Mouse (Mus musculus) urinary bladder, postnatal 4 days (tissue): ENCODE measurements around the gene Slc35c2.

ENCODE experiments used
- DNase-seq, 2 experiments: peaks; one replicate each; pipeline ENCODE4 v3.0.0; 2021 to 2022; ENCODE audit warnings: low spot score in 2 of 2

The Slc35c2 gene

DNA sequence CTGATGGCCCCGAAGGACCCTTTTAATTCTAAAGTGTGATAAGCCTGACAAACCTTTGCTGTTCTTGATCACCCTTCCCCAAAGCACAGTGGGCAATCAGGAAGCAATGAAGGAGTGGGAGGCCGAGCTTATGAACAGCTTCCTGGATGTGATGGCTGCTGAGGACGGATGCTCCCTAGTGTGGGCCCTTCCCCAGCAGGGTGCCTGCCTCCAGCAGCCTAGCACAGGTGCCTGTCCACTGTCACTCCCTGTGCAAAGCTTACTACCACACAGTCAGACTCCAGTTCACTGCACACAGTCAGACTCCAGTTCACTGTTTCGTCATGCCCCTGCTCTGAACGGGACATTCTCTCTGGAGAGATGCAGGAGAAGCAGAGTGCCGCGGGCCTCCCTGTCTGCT is 24.7 kb upstream of the Slc35c2 start:
- no peak for DNase-seq

DNA sequence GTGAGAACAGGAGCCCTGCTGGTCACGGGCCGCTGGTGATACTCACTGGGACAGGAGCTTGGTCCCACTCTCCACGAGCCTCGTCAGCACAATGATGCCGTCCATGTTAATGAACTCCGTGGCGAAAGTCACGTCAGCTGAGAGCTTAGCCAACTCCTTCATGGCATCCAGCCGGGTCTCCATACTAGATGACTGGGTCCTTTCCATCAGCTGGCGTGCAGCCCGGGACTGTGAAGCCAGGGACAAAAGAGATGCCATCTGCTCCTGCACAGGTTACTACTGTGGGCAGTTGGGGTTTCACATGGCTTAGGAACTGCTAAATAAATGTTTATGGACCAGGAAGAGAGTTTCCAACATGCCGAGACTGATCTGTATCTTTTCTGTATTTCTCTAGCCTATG is 23.9 kb upstream of the Slc35c2 start:
- no peak for DNase-seq

DNA sequence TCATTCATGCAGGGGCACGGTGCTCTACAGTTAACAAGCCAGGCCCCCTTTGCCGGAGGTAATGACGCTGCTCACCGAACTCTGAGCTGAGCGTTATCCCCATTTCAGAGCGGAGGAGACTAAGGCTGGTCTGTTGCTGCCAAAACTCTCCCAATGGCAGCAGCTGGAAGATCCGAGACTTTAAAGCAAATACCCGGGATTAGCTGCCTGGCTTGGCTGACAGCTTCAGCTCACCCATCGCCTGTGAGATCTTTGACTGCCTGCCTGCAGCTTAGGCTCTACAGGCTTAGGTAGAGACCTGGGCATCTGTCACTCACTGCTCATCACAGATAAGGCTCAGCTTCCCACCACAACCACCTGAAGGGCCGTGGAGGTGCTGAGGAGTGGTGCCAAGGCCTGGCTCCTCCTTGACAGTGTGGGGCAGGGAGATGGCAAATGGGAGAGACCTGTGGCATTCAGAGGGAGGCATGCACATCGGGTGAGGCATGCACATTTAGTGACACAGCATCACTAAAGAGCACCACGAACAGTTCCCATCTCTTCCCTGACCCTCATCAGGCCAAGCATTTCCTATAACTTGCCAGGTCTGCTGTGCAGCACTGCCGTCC is 23.3 kb upstream of the Slc35c2 start:
- no peak for DNase-seq

DNA sequence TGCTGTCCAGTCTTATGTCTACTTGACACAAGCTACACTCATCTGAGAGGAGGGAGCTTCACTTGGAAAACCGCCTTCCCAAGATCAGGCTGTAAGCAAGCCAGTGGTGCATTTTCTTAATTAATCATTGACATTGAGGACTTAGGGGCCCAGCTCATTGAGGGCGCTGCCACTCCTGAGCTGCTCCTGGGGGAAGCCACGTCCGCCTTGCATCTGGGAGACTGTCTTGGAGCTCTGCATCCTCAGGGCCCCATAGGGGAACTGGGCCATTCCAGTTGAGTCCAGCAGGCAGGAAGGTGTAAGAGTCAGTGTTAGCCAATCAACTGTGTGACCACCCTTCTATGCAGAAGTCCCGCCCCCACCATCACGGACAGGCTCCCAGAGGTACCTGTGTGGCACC is 20.1 kb upstream of the Slc35c2 start:
- DNase-seq: no peak

DNA sequence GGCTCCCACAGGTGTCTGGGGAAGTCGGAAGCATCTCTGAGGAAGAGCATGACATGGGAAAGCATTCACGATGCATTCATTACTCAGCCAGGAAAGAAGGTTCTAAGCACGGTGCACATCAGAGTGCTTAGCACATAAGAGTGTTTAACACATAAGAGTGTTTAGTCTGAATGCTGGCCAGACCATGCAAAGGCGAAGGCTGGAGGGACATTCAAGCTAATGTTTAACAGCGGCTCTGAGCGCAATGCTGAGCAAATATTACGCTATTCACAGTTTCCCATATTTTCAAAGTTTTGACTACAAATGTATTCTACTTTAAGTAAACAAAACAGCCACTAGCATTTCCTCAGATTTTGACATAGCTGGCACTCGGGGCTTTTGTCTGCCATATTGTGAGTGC is 17.8 kb upstream of the Slc35c2 start:
- no peak for DNase-seq

DNA sequence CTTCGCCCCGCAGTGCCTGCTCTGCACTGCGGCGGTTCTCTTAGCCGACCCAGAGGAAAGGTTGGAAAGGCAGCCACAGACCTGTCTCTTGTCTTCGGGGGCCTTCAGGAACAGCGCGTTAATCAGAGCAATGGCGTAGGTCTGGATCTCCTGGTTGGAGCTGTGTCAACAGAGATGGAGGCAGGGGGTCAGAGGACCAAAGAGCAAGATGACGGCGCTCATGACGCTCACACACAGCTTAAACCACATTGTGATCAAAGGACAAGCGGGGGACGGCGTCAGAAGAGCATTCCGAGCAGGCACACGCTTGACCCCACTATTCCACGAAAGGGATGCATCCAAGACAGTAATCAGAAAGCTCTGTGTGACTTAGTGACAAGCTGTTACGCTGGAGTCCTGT is 17.1 kb upstream of the Slc35c2 start:
- no peak for DNase-seq

DNA sequence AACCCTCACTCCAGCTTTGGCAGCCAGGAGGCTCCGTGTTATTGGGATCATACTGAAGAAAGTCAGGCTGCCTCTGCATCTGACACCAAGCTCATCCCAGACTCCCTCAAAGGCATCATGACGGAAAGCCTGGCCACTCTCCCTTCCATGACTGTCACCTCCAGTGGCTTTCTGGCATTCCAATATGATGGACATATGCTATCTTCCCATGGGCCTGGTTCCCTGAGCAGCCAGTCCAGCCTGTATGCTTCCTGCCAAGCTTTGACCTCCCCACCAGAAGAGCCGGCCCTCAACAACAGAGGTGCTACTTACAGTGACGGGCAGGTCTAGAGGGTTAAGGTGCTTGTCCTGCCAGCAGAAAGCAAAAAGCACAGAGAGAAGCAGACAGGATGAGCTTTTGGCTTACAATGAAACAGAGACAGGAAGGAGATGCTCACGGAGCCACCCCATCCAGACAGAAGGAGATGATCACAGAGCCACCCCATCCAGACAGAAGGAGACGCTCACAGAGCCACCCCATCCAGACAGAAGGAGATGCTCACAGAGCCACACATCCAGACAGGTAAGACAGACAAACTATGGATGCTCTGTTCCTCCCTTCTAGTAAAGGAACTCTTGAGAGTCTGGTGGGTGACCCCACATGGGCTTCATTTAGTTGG is 15.8 kb upstream of the Slc35c2 start:
- DNase-seq: no peak

DNA sequence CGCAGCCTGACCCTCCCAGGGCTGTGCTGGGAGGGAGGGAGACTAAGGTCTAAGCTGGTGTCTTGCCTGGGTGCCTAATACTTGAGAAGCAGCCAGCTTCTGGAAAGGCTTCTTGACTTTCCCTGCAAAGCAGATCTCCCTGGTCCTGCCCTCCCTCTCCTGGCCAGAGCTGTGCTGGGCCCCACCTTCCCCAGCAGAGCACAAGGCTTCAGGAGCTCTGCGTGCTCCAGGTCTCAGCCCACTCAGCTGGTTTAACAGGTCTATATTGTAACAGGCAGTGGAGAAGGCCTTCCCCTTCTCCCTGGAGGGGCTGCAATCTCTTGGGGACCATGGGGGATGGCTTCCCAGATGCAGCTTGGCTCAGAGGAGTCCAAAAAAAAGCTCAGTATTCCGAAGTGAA is 13.7 kb upstream of the Slc35c2 start:
- DNase-seq: no peak

DNA sequence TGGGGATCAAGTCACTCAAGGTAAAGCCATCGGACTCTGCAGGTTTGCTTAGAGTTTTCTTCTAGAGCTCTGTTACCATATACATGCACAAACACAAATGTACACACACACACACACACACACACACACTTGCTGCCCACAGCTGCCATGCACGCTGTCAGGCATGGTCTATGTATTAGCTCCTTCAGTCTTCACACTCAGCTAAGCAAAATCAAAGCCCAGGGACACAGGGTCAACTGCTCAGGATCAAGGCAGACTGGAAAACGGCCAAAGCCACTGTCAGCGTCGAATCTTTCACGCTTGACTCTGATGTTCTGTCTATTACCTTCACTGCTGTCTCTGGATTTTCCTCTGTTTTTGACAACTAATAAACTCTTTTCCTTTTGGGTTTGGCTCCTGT is 13.2 kb upstream of the Slc35c2 start:
- DNase-seq: no peak

DNA sequence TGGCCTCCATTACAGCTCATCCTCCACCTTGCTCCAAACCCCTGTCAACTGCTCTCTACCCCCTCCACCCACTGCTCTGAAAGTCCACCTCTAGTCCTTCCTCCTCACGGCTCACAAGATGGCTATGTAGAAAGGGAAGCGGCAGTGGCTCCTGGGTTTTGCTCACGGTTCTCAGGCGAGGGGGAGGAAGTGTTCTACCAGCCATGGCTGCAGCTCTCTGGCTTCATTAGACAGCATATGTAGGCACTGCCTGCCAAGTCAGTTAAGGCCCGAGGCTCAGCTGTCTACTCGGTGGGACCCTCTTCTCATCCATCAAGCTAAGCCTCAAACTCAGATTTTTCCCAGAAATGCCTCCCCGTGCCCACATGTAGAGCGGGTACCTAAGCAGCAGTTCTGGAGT is 12.8 kb upstream of the Slc35c2 start:
- no peak for DNase-seq

DNA sequence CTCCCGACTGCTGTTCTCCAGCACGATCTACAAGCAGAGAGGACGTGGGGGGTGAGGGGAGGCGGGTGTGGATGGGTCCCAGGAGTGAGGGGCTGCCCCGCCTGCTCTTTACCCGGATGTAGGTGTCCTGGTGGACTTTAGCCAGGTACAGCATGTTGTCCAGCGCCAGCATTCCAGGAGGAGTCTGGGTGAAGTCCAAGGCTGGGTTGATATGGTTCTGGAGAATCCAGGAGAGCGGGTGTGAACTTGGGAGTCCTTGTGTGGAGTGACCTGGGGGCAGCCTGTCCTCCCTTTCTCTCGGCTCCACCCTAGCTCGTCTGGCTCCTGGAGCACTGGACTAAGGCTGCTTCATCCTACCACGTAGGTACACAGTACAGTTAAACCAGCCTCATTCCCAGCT is 9.8 kb upstream of the Slc35c2 start:
- no peak for DNase-seq

DNA sequence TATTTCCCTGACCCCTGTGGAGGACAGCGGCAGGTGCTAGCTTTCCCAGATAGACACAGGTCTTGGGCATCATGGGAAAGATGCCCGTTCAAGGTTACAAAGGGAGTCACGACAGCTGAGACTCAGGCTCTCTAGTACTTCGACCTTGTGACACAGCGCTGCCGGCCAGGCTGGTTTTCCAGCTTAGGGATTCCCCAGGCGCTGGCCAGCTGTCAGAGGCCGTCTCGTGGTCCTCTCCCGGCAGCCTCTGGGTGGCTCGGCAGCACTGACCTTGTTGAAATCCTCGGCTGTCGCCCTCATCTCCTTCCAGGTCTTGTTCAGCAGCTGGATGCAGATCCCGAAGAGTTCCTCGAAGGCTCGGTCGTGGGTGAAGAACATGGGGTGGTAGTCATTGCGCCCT is 8.9 kb upstream of the Slc35c2 start:
- DNase-seq: no peak

DNA sequence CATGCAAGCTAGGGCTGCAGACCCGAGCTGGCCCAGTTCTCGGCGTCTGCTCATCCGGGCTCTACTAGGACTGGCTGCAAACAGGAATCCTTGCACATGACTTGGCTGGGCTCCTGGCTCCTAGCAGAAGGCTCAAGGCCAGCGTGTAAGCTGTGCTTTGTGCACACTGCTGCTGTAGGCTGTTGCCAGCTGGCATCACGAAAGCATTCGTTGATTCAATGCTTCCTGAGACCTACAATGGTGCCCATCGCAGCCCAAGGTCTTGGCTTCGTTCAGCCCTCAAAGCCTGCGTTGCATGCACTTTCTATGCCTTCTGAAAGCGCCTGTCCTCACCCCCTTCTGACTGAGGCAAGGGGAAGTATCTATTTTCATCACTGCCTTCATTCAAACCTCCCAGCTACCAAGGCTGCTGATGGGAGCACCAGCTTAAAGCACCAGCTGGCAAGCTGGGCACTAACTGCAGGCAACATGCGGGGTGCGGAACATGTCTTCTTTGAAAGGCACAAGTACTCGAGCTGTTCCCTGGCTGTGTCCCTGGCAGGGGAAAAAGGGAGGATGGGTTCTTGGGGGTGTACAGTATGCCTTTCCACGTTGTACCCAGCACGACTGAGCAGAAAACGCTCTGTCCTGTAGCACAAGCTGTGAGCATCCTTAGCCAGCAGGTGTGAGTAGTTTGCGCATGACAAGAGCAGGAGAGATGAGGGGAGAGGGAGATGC is 804 bp upstream of the Slc35c2 start:
- peak; percentile 80 to 83 for DNase-seq

DNA sequence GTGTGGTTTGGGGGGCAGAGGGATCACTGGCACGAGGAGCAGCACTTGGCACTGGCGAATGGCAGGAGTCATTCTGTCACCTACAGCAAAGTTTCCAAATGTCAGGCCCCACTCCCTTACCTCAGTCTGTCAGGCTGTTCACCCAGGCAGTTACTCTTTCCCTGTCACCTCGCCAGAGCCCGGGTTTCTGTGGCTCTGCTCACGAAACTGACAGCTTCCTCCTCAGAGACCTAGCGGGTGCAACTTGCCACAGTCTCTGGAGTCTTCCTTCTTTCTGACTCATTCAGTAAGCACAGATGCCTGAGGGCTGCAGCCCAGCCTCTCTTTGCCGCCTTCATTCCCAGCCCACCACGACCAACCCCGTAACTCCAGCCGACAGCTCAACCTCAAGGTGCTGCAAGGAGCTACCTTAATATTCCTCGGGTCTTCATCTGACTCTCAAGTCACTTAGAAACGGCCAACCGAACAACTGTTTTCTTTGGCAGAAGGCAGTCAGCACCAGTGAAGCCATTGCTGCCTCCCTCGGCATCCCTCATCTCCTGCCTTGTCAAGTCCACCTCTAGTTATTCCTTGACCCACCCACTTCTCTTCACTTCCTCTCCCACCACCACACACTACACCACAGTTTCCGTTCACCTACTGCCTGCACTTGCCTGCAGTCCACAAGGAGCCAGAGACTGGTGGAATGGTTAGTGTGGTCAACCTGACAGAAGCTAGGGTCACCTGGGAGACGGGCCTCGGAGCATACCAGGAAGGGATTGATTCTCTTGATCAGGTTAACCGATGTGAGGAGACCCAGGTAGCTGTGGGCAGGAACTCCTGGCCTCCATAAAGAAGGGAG is 1.1 kb downstream of the Slc35c2 start:
- no peak for DNase-seq

DNA sequence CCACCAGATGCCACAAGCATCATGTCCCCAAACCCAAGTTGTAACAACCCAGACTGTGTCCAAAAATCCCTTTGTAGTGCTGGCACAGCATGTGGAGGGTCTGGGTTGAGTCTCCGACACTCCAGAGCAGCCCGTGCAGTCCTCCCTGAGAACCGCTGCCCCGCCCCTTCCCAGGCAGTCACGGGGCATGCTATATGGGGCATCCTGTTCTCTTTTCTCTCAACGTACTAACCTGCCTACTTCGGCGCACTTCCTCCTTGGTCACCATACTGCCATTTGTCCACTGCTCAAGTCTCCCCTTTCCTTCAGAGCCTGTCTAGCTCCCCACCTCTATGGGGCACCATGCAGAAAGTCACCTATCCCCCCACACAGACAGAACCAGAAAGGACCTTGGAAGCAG is 2.0 kb downstream of the Slc35c2 start:
- DNase-seq: no peak

DNA sequence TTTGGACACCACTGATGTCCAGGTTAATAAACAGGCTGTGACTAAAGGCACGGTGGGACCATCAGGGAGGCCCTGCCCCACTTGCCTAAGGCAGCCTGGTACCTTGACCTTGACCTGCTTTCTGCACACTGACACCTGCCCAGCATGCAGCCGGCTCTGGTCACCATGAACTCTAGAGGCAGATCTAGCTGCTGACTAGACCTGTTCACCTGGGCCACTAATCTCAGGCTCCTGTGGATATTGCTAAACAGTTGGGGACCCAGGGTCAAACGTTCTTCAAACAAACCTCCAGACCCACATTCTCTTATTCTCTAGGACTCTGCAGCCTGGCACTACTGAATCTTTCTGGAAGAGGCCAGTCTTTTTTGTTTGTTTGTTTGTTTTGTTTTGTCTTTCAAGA is 2.6 kb downstream of the Slc35c2 start:
- no peak for DNase-seq

DNA sequence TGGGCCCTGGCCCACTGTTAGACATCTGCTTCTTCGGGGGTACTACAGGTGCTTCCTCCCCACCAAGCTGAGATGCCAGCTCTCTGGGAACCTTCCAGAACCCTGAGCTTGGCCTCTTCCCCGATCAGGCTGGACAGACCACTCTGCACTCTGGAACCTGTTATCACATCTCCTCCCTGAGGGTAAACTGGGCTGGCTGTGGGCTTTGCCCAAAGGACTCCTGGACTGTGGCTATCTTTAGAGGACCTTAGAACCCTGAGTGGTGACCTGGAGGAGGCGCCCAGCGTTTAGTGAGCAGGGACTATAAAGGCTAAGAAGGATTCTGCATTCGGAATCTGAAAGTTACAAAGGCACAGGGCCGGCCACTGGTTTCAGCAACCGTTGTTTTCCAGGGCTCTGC is 3.3 kb downstream of the Slc35c2 start:
- DNase-seq: no peak

DNA sequence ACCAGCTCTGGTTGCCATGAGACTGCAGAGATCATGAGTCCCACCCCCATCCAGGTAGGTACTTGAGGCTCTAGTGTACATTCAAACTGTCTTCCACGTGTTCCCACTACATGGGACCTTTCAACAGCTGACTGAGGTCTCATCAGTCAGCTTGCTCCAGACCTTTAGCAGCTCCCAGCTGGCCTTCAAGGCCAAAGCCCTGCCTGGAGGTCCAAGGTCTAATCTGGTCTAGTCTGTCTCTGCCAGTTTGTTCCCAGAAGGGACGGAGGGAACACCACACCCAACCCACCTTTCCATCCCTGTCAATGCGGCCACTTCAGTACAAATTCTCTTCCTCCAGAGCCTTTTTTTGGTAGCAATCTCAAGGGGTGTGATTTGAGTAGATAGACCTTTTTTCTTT is 4.0 kb downstream of the Slc35c2 start:
- DNase-seq: no peak

DNA sequence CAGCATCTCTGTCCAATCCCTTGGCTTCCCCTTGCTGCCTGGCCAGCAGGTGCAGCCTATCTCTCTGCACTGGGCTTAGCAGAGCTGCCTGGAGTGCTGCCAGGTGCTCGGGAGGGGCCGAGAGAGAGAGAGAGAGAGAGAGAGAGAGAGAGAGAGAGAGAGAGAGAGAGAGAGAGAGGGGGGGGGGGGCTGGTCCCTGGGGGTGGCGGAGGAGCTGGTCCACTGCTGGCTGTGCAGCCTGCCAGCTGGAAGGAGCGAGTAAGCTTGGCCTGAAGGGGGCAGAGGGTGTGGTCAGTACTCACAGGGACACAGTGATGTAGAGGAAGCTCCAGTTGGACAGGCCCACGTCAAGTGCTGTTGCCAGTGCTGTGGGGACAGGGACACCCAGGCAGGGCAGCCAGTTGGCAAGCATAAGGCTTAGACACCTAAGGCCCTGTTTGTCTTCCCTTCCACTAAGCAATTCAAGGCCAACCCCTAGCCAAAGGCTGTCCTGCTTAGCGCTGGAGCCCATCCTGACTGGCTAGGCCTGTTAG is 5.8 kb downstream of the Slc35c2 start:
- DNase-seq: no peak

DNA sequence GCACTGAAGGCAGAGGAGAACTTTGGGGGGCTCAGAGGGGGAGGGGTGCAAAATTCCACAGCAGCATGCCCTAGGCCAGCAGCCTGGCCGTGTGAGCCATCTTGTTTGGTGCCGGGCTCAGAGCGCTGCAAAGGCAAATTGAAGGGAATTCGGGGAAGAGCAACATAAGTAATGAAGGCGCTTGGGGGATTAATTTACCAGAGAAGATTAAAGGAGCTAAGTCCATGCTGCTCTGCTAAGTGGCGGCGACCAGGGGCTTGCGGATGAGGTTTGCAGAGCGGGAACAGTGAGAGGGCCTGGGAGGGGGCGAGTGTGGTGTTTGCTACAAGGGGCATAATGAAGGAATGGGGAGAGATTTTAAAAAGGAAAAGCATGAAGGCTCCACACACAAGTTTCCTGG is 8.3 kb downstream of the Slc35c2 start:
- DNase-seq: no peak

DNA sequence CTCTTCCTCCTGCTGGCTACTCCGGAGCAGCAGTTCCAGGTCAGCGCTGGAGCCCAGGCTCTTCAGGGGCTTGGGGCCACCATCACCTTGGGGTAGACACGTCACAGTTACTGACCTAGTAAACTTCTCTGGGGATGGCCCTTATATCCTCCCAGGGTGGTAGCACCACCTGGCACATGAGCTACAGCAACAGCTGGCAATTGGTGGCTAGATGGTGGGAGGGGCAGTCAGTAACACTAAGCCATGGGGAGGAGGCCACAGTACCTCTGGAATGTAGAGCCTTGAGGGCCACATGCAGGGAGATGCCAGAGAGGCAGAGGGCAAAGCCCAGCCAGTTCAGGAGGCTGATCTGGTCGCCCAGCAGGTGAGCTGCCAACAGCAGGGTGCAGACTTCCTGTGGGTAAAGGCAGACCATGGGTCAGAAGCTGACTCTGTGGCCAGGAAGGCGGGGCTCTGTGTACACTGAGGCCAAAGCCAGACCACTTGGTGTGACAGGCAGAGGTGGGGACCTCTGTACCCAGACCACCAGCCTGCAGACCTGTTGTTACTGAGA is 10.4 kb downstream of the Slc35c2 start:
- no peak for DNase-seq

DNA sequence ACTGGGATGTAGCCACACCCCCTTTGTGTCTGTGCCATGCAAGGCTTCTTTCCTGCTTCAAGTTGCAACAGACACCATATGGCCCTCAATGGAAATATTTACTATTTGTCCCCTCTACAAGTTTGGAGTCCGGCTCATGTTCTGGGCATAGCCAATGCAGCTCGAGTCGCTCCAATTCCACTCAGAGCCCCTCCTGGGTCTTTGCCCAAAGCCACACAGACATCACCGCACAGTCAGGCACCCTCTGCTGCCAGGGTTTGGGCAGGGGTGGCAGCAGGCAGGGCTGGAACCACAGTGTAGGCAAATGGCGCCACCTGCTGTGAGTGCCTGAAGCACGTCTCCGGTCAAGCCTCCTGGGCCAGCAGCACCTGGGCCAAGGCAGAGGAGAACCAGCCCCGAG is 11.8 kb downstream of the Slc35c2 start:
- DNase-seq: peak in 1 of 2 experiments; percentile 69
